Mouse (Mus musculus): ENCODE results near the gene Scaf1. TPM values are rescaled to one million over a fixed set of nuclear protein-coding genes. Genes with fewer than 3 reads are reported as not detected.

Scaf1 gene
- polyA plus RNA-seq, 1 experiment from 2014 or later: 38.6 TPM

DNA sequence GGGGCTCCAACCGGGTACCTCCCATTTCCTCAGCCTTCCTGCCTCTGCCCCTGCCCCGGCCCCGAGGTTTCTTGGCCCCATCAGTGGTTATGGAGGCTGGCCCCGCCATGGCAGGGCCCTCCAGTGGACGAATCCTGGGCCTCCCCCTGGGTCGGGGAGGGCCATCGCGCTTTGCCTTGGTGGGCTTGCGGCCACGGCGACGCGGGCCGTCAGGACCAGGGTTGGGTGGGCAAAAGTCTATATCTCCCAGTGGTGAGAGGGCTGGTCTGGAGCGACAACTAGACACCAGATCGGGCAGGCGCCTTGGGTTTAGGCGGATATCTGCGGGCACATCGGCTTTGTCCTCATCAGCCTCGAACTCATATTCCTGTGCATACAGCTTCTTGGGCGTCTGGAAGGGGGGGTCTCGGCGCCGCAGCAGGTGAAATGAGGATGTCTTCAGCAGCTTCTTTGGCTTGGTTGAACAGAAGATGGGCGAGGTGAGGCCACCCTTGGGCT is 30.7 kb upstream of the Scaf1 start:
- Histone ChIP-seq H3K27ac (ENCODE audit: low read depth, low read length) (no peak overlapping the region), H3K9me3 (ENCODE audit: control insufficient read depth, low read length) (no peaks in the 10 kb centered on the region), H3K4me3 (ENCODE audit: low read length) (no peak overlapping the region), H3K9ac (ENCODE audit: low read depth, low read length) (no peak overlapping the region), H3K36me3 (ENCODE audit: control insufficient read depth, insufficient read depth, low read length) (peaks cover 76% of the 10 kb centered on the region), H3K4me1 (ENCODE audit: control insufficient read depth, insufficient read depth, low read depth, low read length) (peaks cover 18% of the 10 kb centered on the region), H3K4me2 (ENCODE audit: low read length) (no peak overlapping the region), H3K27me3 (replicated peaks; ENCODE audit: control insufficient read depth, insufficient read depth, low read length) (no peaks in the 10 kb centered on the region)
- ATAC-seq: no peak
- 98% methylated on average over 26 of the region's 26 CpGs for WGBS

DNA sequence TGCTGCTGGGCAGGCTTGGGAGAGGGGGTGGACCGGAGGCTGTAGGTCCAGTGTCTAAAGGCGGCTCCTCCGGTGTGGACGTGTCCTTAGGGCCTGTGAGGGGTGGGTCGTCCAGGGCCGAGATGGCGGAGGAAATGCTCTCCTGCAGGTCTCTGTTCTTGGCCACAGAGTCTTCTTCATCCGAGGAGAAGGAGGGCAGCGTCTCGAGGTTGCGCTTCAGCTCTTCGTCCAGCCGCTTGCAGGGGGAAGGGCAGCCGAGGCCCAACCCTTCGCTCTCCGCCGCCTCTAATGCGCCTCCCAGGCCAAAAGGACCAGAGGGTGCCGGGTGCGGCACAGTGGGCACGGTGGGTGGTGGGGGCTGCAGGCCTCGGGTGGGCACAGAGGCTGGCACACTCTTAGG is 29.6 kb upstream of the Scaf1 start:
- no peak overlapping the region for H3K4me2 ChIP-seq (ENCODE audit: low read length)
- no peak overlapping the region for H3K27ac ChIP-seq (ENCODE audit: low read depth, low read length)
- H3K9me3 ChIP-seq (ENCODE audit: control insufficient read depth, low read length): no peaks in the 10 kb centered on the region
- 93% methylated on average over 22 of the region's 22 CpGs for WGBS
- no peak overlapping the region for H3K9ac ChIP-seq (ENCODE audit: low read depth, low read length)
- no peak for ATAC-seq
- peaks cover 6% of the 10 kb centered on the region for H3K4me1 ChIP-seq (ENCODE audit: control insufficient read depth, insufficient read depth, low read depth, low read length)
- no peak overlapping the region for H3K4me3 ChIP-seq (ENCODE audit: low read length)
- H3K27me3 ChIP-seq (replicated peaks; ENCODE audit: control insufficient read depth, insufficient read depth, low read length): no peaks in the 10 kb centered on the region
- H3K36me3 ChIP-seq (ENCODE audit: control insufficient read depth, insufficient read depth, low read length): peaks cover 83% of the 10 kb centered on the region

DNA sequence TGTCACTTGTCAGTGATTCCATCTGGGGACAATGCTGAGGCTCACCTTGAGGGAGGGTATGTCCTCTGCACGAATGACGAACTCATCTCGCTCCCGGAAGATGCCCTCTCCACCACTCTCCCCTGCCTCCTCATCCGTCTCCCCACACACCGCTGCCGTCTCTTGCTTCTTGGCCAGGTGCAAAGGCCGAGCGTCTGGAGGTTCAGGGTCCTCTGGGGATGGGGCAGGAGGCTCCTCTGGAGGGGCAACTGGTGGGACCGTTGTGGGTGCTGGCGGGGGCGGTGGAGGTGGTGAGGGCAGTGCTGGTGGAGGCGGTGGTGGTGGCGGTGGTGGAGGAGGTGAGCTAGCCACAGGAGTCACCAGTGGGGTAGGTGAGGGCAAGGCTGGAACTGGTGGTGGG is 27.1 kb upstream of the Scaf1 start:
- no peaks in the 10 kb centered on the region for H3K27me3 ChIP-seq (replicated peaks; ENCODE audit: control insufficient read depth, insufficient read depth, low read length)
- no peak overlapping the region for H3K4me3 ChIP-seq (ENCODE audit: low read length)
- peaks cover 72% of the 10 kb centered on the region for H3K36me3 ChIP-seq (ENCODE audit: control insufficient read depth, insufficient read depth, low read length)
- H3K9ac ChIP-seq (ENCODE audit: low read depth, low read length): no peak overlapping the region
- no peaks in the 10 kb centered on the region for H3K4me1 ChIP-seq (ENCODE audit: control insufficient read depth, insufficient read depth, low read depth, low read length)
- H3K9me3 ChIP-seq (ENCODE audit: control insufficient read depth, low read length): no peaks in the 10 kb centered on the region
- WGBS: 93% methylated on average over 14 of the region's 14 CpGs
- H3K4me2 ChIP-seq (ENCODE audit: low read length): no peak overlapping the region
- no peak overlapping the region for H3K27ac ChIP-seq (ENCODE audit: low read depth, low read length)
- ATAC-seq: no peak

DNA sequence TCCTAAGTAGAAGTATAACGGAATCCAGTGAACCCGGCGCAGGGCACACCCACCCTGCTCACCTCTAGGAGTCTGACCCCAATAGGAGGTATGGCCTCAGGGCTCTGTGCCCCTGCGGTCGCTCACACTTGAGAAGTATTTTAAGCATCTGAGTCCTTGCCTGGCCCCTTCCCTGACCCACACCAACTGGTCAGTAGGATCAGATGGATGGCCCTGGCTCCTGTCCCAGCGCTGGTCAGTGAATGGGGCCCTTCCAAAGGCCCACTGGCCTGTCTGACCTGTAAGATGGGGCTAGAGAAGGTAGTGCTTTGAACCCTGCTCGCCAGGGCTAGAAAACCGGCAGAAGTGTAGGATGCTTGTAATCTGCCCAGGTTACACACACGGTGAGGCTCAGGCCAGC is 24.7 kb upstream of the Scaf1 start:
- no peaks in the 10 kb centered on the region for H3K27me3 ChIP-seq (replicated peaks; ENCODE audit: control insufficient read depth, insufficient read depth, low read length)
- H3K4me1 ChIP-seq (ENCODE audit: control insufficient read depth, insufficient read depth, low read depth, low read length): no peaks in the 10 kb centered on the region
- peaks cover 63% of the 10 kb centered on the region for H3K36me3 ChIP-seq (ENCODE audit: control insufficient read depth, insufficient read depth, low read length)
- H3K4me3 ChIP-seq (ENCODE audit: low read length): no peak overlapping the region
- no peaks in the 10 kb centered on the region for H3K9me3 ChIP-seq (ENCODE audit: control insufficient read depth, low read length)
- no peak overlapping the region for H3K4me2 ChIP-seq (ENCODE audit: low read length)
- WGBS: 92% methylated on average over 9 of the region's 9 CpGs
- H3K27ac ChIP-seq (ENCODE audit: low read depth, low read length): no peak overlapping the region
- no peak overlapping the region for H3K9ac ChIP-seq (ENCODE audit: low read depth, low read length)
- 0 out of 2 replicates have a peak, but pooled peaks have one; percentile 2 for ATAC-seq

DNA sequence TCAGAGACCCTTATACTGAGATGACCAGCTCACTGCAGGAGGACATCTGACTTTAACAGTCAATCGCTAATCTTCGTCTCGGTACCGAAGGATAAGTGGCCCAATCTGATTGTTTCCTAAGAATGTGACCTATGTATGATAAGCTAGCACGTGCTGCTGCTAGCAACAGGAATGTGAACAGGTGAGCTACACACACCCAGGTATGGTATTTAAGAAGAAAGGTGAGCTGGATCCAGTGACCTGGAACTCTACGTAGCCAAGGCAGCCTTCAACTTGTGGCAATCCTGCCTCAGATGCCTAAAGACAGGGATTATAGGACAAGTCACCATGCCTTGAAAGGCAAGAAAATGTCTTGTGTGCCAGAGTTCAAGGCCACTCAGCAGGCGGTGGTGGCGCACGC is 22.2 kb upstream of the Scaf1 start:
- Histone ChIP-seq H3K4me1 (ENCODE audit: control insufficient read depth, insufficient read depth, low read depth, low read length) (no peaks in the 10 kb centered on the region), H3K4me3 (ENCODE audit: low read length) (no peak overlapping the region), H3K4me2 (ENCODE audit: low read length) (no peak overlapping the region), H3K9me3 (ENCODE audit: control insufficient read depth, low read length) (no peaks in the 10 kb centered on the region), H3K27me3 (replicated peaks; ENCODE audit: control insufficient read depth, insufficient read depth, low read length) (no peaks in the 10 kb centered on the region), H3K9ac (ENCODE audit: low read depth, low read length) (no peak overlapping the region), H3K36me3 (ENCODE audit: control insufficient read depth, insufficient read depth, low read length) (peaks cover 69% of the 10 kb centered on the region), H3K27ac (ENCODE audit: low read depth, low read length) (no peak overlapping the region)
- 96% methylated on average over 9 of the region's 9 CpGs for WGBS
- ATAC-seq: no peak

DNA sequence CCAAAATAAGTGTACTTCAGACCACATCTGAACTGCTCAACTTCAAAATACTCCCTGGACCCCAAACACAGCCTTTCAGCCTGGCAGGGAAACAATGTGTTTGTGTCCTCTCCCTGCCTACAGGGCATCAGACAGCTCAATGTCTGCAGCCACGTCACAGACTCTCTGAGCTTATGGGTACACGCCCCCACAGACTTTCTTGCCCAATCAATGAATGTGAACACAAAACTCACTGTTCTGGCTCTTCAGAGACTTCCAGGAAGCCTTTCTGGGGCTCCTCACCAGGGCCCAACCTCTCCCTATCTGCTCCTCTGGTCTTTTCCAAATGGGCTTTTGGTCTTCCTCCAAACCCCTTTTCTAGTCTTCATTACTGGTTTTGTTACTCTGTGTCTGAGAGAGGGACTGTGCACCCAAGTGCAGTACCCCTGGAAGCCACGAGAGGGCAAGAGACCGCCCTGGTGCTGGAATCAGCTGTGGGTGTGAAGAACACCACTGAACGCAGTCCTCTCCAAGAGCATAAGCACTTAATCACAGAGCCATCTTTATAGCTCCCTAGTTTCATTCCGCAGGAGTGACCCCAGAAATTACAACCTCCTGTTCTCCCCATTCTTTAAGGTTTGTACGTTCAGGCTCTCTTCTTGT is 21.7 kb upstream of the Scaf1 start:
- 68% methylated on average over 7 of the region's 7 CpGs for WGBS
- ATAC-seq: no peak
- H3K27ac ChIP-seq (ENCODE audit: low read depth, low read length): no peak overlapping the region
- no peak overlapping the region for H3K9ac ChIP-seq (ENCODE audit: low read depth, low read length)
- peaks cover 69% of the 10 kb centered on the region for H3K36me3 ChIP-seq (ENCODE audit: control insufficient read depth, insufficient read depth, low read length)
- H3K27me3 ChIP-seq (replicated peaks; ENCODE audit: control insufficient read depth, insufficient read depth, low read length): no peaks in the 10 kb centered on the region
- no peaks in the 10 kb centered on the region for H3K4me1 ChIP-seq (ENCODE audit: control insufficient read depth, insufficient read depth, low read depth, low read length)
- no peak overlapping the region for H3K4me3 ChIP-seq (ENCODE audit: low read length)
- H3K9me3 ChIP-seq (ENCODE audit: control insufficient read depth, low read length): no peaks in the 10 kb centered on the region
- H3K4me2 ChIP-seq (ENCODE audit: low read length): no peak overlapping the region

DNA sequence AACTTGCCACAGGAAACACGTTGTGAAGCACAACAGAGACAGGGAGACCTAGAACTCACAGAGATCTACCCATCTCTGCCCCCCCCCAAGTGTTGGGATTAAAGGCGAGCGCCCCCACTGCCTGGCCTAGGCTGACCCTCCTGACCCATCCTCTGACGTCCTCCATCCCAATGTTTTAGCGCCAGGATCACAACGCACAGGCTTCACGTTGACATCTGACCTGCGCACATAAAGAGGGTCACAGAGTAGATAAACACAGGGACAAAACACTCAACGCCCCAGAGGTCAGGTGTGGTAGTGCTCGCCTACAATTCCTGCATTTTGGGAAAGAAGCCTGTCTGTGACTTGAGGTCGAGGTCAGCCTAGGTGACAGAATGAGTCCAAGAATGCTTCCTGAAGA is 20.5 kb upstream of the Scaf1 start:
- no peaks in the 10 kb centered on the region for H3K9me3 ChIP-seq (ENCODE audit: control insufficient read depth, low read length)
- no peaks in the 10 kb centered on the region for H3K27me3 ChIP-seq (replicated peaks; ENCODE audit: control insufficient read depth, insufficient read depth, low read length)
- no peak overlapping the region for H3K9ac ChIP-seq (ENCODE audit: low read depth, low read length)
- H3K4me3 ChIP-seq (ENCODE audit: low read length): no peak overlapping the region
- H3K27ac ChIP-seq (ENCODE audit: low read depth, low read length): no peak overlapping the region
- ATAC-seq: no peak
- H3K4me2 ChIP-seq (ENCODE audit: low read length): no peak overlapping the region
- 91% methylated on average over 11 of the region's 11 CpGs for WGBS
- H3K36me3 ChIP-seq (ENCODE audit: control insufficient read depth, insufficient read depth, low read length): peaks cover 65% of the 10 kb centered on the region
- no peaks in the 10 kb centered on the region for H3K4me1 ChIP-seq (ENCODE audit: control insufficient read depth, insufficient read depth, low read depth, low read length)

DNA sequence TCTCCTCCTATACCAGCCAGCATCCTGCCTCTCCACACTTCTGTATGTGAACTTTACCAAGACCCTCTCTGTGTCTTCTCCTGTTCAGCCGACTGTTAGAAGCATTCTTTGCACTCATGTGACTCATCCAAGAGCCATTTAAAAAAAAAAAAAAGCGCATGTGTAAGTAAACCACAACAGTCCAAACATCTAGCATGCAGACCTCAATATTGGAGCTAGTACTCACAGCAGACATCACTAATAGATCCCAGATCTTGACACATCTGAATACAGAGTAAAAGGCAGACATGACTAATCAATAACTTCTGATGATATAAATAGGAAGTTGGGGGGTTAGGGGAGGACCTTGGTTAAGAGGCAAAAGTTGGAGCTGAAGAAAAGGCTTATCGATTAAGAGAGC is 19.5 kb upstream of the Scaf1 start:
- Histone ChIP-seq H3K9me3 (ENCODE audit: control insufficient read depth, low read length) (no peaks in the 10 kb centered on the region), H3K4me3 (ENCODE audit: low read length) (no peak overlapping the region), H3K27ac (ENCODE audit: low read depth, low read length) (no peak overlapping the region), H3K36me3 (ENCODE audit: control insufficient read depth, insufficient read depth, low read length) (peaks cover 65% of the 10 kb centered on the region), H3K4me1 (ENCODE audit: control insufficient read depth, insufficient read depth, low read depth, low read length) (no peaks in the 10 kb centered on the region), H3K9ac (ENCODE audit: low read depth, low read length) (no peak overlapping the region), H3K27me3 (replicated peaks; ENCODE audit: control insufficient read depth, insufficient read depth, low read length) (no peaks in the 10 kb centered on the region), H3K4me2 (ENCODE audit: low read length) (no peak overlapping the region)
- ATAC-seq: no peak
- WGBS: 94% methylated on average over 3 of the region's 3 CpGs

DNA sequence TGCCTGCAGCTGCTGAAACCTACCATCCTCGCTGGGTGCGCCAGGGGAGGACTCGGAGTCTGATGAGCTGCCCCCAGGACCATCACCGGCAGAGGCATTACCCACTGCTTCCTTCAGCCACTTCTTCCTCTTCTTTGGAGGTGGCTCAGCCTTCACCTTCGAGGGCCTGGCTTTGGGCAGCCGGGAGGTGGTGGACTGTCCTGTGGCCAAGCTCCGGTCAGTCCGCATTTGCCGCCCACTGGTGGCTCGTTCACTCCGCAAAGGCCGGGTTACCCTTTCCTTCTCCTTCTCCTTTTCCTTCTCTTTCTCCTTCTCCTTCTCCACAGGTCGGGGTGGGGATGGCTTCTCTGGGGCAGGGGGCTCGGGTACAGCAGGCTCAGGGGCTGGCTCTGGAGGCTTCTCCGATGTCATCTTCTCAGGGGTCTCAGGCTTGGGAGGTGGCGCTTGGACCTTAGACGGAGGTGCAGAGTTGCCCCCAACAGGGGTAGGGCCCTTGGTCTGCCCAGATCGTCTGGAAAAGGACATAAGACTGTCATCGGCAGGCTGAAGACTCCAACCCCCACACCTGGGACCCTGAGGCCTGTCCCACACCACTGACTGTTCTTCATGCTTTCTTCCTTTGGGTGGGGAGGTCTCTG is 17.7 kb upstream of the Scaf1 start:
- 97% methylated on average over 19 of the region's 19 CpGs for whole genome bisulfite sequencing
- Histone ChIP-seq H3K4me3 (ENCODE audit: low read length) (no peak overlapping the region), H3K27me3 (replicated peaks; ENCODE audit: control insufficient read depth, insufficient read depth, low read length) (no peaks in the 10 kb centered on the region), H3K4me1 (ENCODE audit: control insufficient read depth, insufficient read depth, low read depth, low read length) (no peaks in the 10 kb centered on the region), H3K9me3 (ENCODE audit: control insufficient read depth, low read length) (no peaks in the 10 kb centered on the region), H3K4me2 (ENCODE audit: low read length) (no peak overlapping the region), H3K27ac (ENCODE audit: low read depth, low read length) (no peak overlapping the region), H3K9ac (ENCODE audit: low read depth, low read length) (no peak overlapping the region), H3K36me3 (ENCODE audit: control insufficient read depth, insufficient read depth, low read length) (peaks cover 67% of the 10 kb centered on the region)
- no peak for ATAC-seq

All from hindbrain, embryonic 16.5 days (tissue).